Mouse (Mus musculus) neural tube, embryonic 11.5 days (tissue): Measurements from ENCODE around the gene Gm42417. TPM values are rescaled to one million over a fixed set of nuclear protein-coding genes. Genes with fewer than 3 reads are reported as not detected.

Experiments
- ATAC-seq: fragments of 200-750 bp; cut with Nextera tagmentation; 2 replicates; pipeline ENCODE4 v1.8.0; 2017; ENCODE audit warnings: moderate number of reproducible peaks, mild to moderate bottlenecking, moderate TSS enrichment, moderate library complexity; ENCODE audit not compliant: insufficient read depth, low FRiP score, low TSS enrichment
- DNase-seq: peaks from one replicate; pipeline ENCODE4 v3.0.0-alpha.2; 2015; ENCODE audit warnings: low spot score
- H3K27ac ChIP-seq: fragments of 300-500 bp; sonication (generic); 2 replicates; pipeline ENCODE4 v1.5.1; 2014; ENCODE audit warnings: low read depth, mild to moderate bottlenecking, low read length
- H3K27me3 ChIP-seq: fragments of 300-500 bp; sonication (generic); 2 replicates; pipeline ENCODE4 v1.6.1; 2014; ENCODE audit warnings: mild to moderate bottlenecking, low read length, mixed read lengths; ENCODE audit not compliant: control insufficient read depth, insufficient read depth
- H3K36me3 ChIP-seq: fragments of 300-500 bp; sonication (generic); 2 replicates; pipeline ENCODE4 v1.6.1; 2014; ENCODE audit warnings: mild to moderate bottlenecking, low read length, moderate library complexity, mixed read lengths; ENCODE audit not compliant: control insufficient read depth, insufficient read depth
- H3K4me1 ChIP-seq: fragments of 300-500 bp; sonication (generic); 2 replicates; pipeline ENCODE4 v1.6.1; 2014; ENCODE audit warnings: low read length, mixed read lengths; ENCODE audit not compliant: control insufficient read depth, insufficient read depth
- H3K4me2 ChIP-seq: fragments of 300-500 bp; sonication (generic); 2 replicates; pipeline ENCODE4 v1.6.1; 2014; ENCODE audit warnings: low read depth, mild to moderate bottlenecking, moderate library complexity
- H3K4me3 ChIP-seq: fragments of 300-500 bp; sonication (generic); 2 replicates; pipeline ENCODE4 v1.5.1; 2014; ENCODE audit warnings: low read depth, low read length
- H3K9ac ChIP-seq: fragments of 300-500 bp; sonication (generic); 2 replicates; pipeline ENCODE4 v1.6.1; 2014; ENCODE audit warnings: mild to moderate bottlenecking, low read length
- H3K9me3 ChIP-seq: fragments of 300-500 bp; sonication (generic); 2 replicates; pipeline ENCODE4 v1.6.1; 2016; ENCODE audit warnings: low read length; ENCODE audit not compliant: control insufficient read depth
- WGBS: fragments of 180-500 bp; shearing (Covaris S2); extraction: QIAGEN DNeasy Blood & Tissue Kit; methylation state at CpG from one replicate; pipeline ENCODE4 v1.1.7; 2014; 5-methylcytosine and 5-hydroxymethylcytosine counted together
- polyA plus RNA-seq: library from polyadenylated mRNA; unstranded; fragments of >200 nt; fragmentation: Nextera tagmentation; extraction: Ambion mirVana; gene quantifications from 2 replicates; pipeline ENCODE4 v1.2.1, GENCODE M21; 2014

The Gm42417 gene
- polyA plus RNA-seq, 1 experiment from 2014 or later = 0.28 TPM

DNA sequence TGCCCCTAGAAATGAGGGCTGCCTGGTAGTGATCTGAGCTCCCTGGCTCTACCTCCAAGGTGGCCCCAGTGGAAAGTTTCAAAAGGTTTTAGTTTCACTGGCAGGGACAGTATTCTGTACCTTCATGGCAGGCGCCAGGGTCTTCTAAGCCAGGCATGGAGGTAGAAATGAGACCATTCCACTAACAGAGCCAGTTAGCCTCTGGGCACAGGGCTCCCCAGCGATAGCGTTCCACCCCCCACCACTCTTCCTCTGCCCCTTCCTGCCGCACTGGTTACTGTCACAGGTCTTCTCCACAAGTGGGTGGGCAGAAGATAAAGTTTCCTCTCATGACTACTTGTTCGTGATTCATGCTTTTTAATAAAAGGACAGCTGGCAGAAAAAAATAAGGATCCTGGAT is 20.7 kb upstream of the Gm42417 start:
- ATAC-seq (no peak), DNase-seq (no peak)
- Histone ChIP-seq H3K27ac (no peak overlapping the region), H3K9ac (no peak overlapping the region), H3K27me3 (no peaks in the 10 kb centered on the region), H3K4me1 (peaks cover 22% of the 10 kb centered on the region), H3K9me3 (no peaks in the 10 kb centered on the region), H3K36me3 (no peaks in the 10 kb centered on the region), H3K4me3 (no peak overlapping the region), H3K4me2 (no peak overlapping the region)
- WGBS = 61% methylated on average over 5 of the region's 5 CpGs

GRCm38 (mm10) chr1:36559256-36559655 is 20.0 kb upstream of the Gm42417 start:
- Histone ChIP-seq H3K4me2 (peak overlapping the region; percentile 99), H3K9me3 (no peaks in the 10 kb centered on the region), H3K27ac (no peak overlapping the region), H3K4me1 (peaks cover 28% of the 10 kb centered on the region), H3K27me3 (no peaks in the 10 kb centered on the region), H3K4me3 (no peak overlapping the region), H3K9ac (no peak overlapping the region), H3K36me3 (no peaks in the 10 kb centered on the region)
- 2% methylated on average over 4 of the region's 4 CpGs for WGBS
- DNase-seq (no peak), ATAC-seq (no peak)

DNA sequence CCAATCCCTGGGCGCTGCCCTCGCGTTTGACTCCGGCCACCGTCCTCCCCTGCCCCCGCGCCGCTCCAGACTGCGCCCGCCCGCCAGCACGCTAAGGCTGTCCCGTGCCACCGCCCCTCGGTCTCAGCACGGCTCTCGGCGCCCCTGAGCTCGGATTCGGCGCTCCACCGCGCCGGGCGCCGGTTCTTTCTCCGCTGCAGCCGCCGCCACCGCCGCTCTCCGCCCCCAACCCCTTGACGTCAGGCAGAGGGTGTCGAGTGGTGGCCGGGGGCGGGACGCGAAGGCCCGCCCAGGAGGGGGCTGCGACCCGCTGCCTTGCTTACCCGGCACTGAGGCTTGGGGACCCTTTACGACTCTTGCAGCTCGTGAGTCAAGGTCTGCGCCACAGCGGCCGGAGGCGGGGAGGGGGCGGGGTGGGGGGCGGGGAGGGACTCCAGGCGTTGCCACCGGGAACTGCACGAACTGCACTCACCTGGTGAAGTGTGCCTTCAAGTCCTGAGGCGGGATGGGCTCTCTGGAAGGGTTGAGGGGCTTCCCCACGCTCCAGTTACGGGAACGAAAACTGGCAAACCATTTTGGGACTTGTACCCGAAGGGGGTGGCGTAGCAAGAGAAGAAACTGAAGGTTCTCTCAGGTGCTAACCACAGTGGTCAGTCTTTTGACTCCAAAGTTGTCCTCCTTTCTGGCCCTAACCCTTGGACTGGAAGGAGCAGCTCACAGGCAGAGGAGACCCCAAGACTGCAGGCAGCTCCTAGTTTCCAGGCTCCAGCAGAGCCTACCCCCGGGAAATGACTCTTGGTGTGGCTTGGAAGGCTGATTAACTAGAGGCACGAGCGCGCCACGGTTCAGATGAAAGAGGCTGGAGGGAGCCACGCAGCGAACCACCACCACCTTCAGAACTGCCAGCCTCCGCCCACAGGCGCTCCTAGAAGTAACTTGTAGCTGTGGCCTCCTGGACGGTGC is 19.1 kb upstream of the Gm42417 start, which contains the start of gene Sema4c:
Sema4c (minus strand) TSS at position 319 of the 963 bp plus-strand sequence.
- ATAC-seq (peak; percentile 70), DNase-seq (peak; percentile 89)
- H3K4me2 ChIP-seq = peak within 1 kb of the TSS; percentile 99
- peak within 1 kb of the TSS; percentile 96 for H3K4me3 ChIP-seq
- peak within 1 kb of the TSS; percentile 98 for H3K27ac ChIP-seq
- H3K4me1 ChIP-seq = peaks cover 31% of the 10 kb centered on the region
- peak within 1 kb of the TSS; percentile 98 for H3K9ac ChIP-seq
- WGBS = under 1% methylated on average over 69 of the region's 69 CpGs
- no peaks in the 10 kb centered on the region for H3K9me3 ChIP-seq
- no peaks in the 10 kb centered on the region for H3K27me3 ChIP-seq
- H3K36me3 ChIP-seq = peaks cover 7% of the 10 kb centered on the region

DNA sequence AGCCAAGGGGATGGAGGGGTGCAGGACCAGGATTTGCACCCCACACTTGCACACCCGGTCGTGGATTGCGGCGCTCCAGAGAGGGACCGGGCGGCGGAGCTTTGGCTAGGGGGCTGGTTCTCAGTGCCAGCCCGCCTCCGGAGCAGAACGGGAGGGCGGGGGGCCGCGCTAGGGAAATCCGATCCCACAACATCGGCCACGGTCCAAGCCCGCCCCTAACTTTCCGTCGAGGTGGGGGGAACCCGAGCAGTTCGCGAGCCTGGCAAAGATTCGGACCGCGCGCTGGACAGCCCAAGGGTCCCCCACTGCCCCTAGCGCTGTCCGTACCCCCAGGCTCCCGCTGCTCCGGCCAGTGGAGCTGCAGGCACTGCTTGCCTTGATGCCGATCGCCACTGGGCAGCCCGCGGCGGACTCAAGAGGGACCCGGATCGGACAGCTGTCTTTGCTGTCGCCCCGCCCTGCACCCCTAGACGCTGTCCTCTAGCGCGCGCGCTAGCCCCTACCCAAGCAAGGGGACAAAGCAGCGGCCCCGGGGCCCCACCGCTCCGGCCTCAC is 18.3 kb upstream of the Gm42417 start:
- peak; percentile 84 for DNase-seq
- Histone ChIP-seq H3K9me3 (no peaks in the 10 kb centered on the region), H3K27me3 (no peaks in the 10 kb centered on the region), H3K27ac (peak overlapping the region; percentile 98), H3K36me3 (peaks cover 15% of the 10 kb centered on the region), H3K4me2 (peak overlapping the region; percentile 99), H3K9ac (peak overlapping the region; percentile 98), H3K4me3 (peak overlapping the region; percentile 96), H3K4me1 (peaks cover 31% of the 10 kb centered on the region)
- ATAC-seq = peak; percentile 49
- under 1% methylated on average over 44 of the region's 48 CpGs for WGBS

GRCm38 (mm10) chr1:36556553-36557456 is 17.6 kb upstream of the Gm42417 start:
- peak overlapping the region; percentile 96 for H3K4me3 ChIP-seq
- no peaks in the 10 kb centered on the region for H3K27me3 ChIP-seq
- ATAC-seq = peak; percentile 79
- peak; percentile 96 for DNase-seq
- H3K4me1 ChIP-seq = peaks cover 31% of the 10 kb centered on the region
- peak overlapping the region; percentile 98 for H3K27ac ChIP-seq
- H3K9me3 ChIP-seq = no peaks in the 10 kb centered on the region
- H3K36me3 ChIP-seq = peaks cover 22% of the 10 kb centered on the region
- H3K9ac ChIP-seq = peak overlapping the region; percentile 98
- H3K4me2 ChIP-seq = peak overlapping the region; percentile 99
- under 1% methylated on average over 52 of the region's 52 CpGs for WGBS

DNA sequence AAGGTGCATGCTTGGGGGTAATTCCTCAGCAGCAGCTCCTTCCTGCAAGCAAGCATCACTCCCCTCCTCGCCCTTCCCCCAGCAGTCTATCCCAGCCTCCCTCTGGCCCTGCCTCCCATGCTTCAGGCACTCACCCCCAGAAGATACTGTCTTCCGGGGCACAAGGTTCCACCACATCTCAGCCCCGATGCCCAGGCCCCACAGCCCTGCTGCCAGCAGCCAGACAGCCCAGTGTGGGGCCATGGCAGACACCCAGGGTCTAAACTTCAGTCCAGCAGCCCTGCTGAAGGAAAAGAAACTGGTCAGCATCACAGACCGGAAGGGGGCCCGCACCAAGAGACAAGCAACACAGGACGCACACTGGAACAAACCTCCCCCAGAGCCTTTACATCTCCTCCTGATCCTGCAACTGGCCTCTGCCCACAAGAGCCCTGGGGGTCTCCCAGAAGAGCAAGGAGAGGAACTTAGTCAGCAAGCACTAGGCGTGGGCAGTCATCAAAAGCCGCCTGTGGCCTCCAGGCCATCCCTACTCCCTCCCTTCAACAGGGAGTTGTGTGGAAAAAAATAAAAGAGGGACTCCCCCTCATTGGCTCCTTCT is 16.7 kb upstream of the Gm42417 start:
- no peaks in the 10 kb centered on the region for H3K27me3 ChIP-seq
- 7% methylated on average over 8 of the region's 8 CpGs for WGBS
- H3K9me3 ChIP-seq = no peaks in the 10 kb centered on the region
- no peak for ATAC-seq
- peaks cover 28% of the 10 kb centered on the region for H3K36me3 ChIP-seq
- peaks cover 31% of the 10 kb centered on the region for H3K4me1 ChIP-seq
- peak overlapping the region; percentile 98 for H3K27ac ChIP-seq
- H3K4me3 ChIP-seq = peak overlapping the region; percentile 96
- peak; percentile 40 for DNase-seq
- H3K9ac ChIP-seq = peak overlapping the region; percentile 98
- peak overlapping the region; percentile 99 for H3K4me2 ChIP-seq

GRCm38 (mm10) chr1:36554633-36555399 is 15.6 kb upstream of the Gm42417 start:
- Histone ChIP-seq H3K4me2 (peak overlapping the region; percentile 99), H3K9me3 (no peaks in the 10 kb centered on the region), H3K9ac (peak overlapping the region; percentile 98), H3K36me3 (peaks cover 34% of the 10 kb centered on the region), H3K4me3 (peak overlapping the region; percentile 96), H3K27ac (no peak overlapping the region; the same call in 1 of the 2 replicates), H3K4me1 (peaks cover 33% of the 10 kb centered on the region), H3K27me3 (no peaks in the 10 kb centered on the region)
- ATAC-seq (no peak), DNase-seq (no peak)
- 74% methylated on average over 21 of the region's 21 CpGs for WGBS
